8 mouse cellular contexts compared by ENCODE assay signal in genomic region chr10:77606855-77607254, GRCm38 (mm10). TPM values are rescaled to one million over a fixed set of nuclear protein-coding genes. Genes with fewer than 3 reads are reported as not detected.
DNase-seq lines count a peak whose midpoint lies in the region; ATAC-seq and TF ChIP-seq lines count a peak whose summit lies in the region.

No protein-coding gene starts in this region.

- ATAC-seq in hindbrain, embryonic 15.5 days (ENCODE audit: low FRiP score, low read depth) = peak; percentile 39
- peak; percentile 38 for ATAC-seq in midbrain, embryonic 12.5 days (ENCODE audit: low FRiP score, low read depth)

- peak overlapping the region; percentile 96 for H3K27ac ChIP-seq in left cerebral cortex, adult 2 months
- H3K27ac ChIP-seq in bone marrow macrophage, adult 2 months (ENCODE audit: insufficient read depth, low read depth, low read length) = peak overlapping the region; percentile 85
- H3K27ac ChIP-seq in hindbrain, embryonic 15.5 days (replicated peaks) = peak overlapping the region; percentile 96
- peak overlapping the region; percentile 94 for H3K27ac ChIP-seq in midbrain, embryonic 12.5 days (replicated peaks)

- peaks cover 18% of the 10 kb centered on the region for H3K36me3 ChIP-seq in hindbrain, embryonic 15.5 days
- H3K36me3 ChIP-seq in midbrain, embryonic 12.5 days = peaks cover 26% of the 10 kb centered on the region

- 43% methylated on average over 7 of the region's 7 CpGs for WGBS in hindbrain, embryonic 15.5 days
- WGBS in midbrain, embryonic 12.5 days = 50% methylated on average over 7 of the region's 7 CpGs

- H3K4me3 ChIP-seq in left cerebral cortex, adult 2 months = peak overlapping the region; percentile 94
- peak overlapping the region; percentile 87 for H3K4me3 ChIP-seq in bone marrow macrophage, adult 2 months (ENCODE audit: insufficient read depth, low read length)
- peak overlapping the region; percentile 86 for H3K4me3 ChIP-seq in hindbrain, embryonic 15.5 days
- peak overlapping the region; percentile 80 for H3K4me3 ChIP-seq in midbrain, embryonic 12.5 days

- peak overlapping the region; percentile 75 for H3K9ac ChIP-seq in hindbrain, embryonic 15.5 days
- H3K9ac ChIP-seq in midbrain, embryonic 12.5 days (replicated peaks) = peak overlapping the region; percentile 80

- H3K4me1 ChIP-seq in bone marrow macrophage, adult 2 months (ENCODE audit: control insufficient read depth, insufficient read depth, low read length) = peaks cover 14% of the 10 kb centered on the region
- H3K4me1 ChIP-seq in hindbrain, embryonic 15.5 days (replicated peaks) = peaks cover 30% of the 10 kb centered on the region
- peaks cover 22% of the 10 kb centered on the region for H3K4me1 ChIP-seq in midbrain, embryonic 12.5 days

- H3K4me2 ChIP-seq in hindbrain, embryonic 15.5 days = peak overlapping the region; percentile 94
- H3K4me2 ChIP-seq in midbrain, embryonic 12.5 days (replicated peaks) = peak overlapping the region; percentile 85

- no peaks in the 10 kb centered on the region for H3K9me3 ChIP-seq in hindbrain, embryonic 15.5 days
- H3K9me3 ChIP-seq in midbrain, embryonic 12.5 days = peaks cover 4% of the 10 kb centered on the region; the same call in 1 of the 2 replicates

- intact Hi-C loops in left cerebral cortex, adult 2 months (cut with DNase I) = loop anchor here (1.0 kb wide), 1 partner anchor 16 kb away; no protein-coding TSS in a partner anchor
- intact Hi-C loops in left cerebral cortex, postnatal 36 days (cut with DNase I) = no loop called here

- TF ChIP-seq POLR2A in bone marrow macrophage, adult 2 months (IDR thresholded peaks at IDR 0.05; ENCODE audit: borderline replicate concordance, low read depth, low read length) = no peak

- no peak for DNase-seq in left cerebral cortex, adult 2 months (ENCODE audit: extremely low spot score in 1 of 2, low spot score in 2 of 2)
- no peak for DNase-seq in left cerebral cortex, adult 11 months (ENCODE audit: low spot score)
- no peak for DNase-seq in retina, postnatal 1 day
- no peak for DNase-seq in urinary bladder, postnatal 10 days (ENCODE audit: low spot score)
- no peak for DNase-seq in left cerebral cortex, postnatal 36 days (ENCODE audit: low spot score in 2 of 2)

- no peaks in the 10 kb centered on the region for H3K27me3 ChIP-seq in hindbrain, embryonic 15.5 days
- H3K27me3 ChIP-seq in midbrain, embryonic 12.5 days = no peaks in the 10 kb centered on the region

- TF ChIP-seq CTCF in left cerebral cortex, adult 2 months (IDR thresholded peaks at IDR 0.05) = no peak
- no peak for TF ChIP-seq CTCF in bone marrow macrophage, adult 2 months (IDR thresholded peaks at IDR 0.05; ENCODE audit: low read depth, low read length)

RNA-seq across cellular contexts. Expression of gene Gm49325, which starts 0.9 kb away (rescaled TPM):
- 1 to 10 TPM; 2.0 to 5.3 TPM for total RNA-seq in left cerebral cortex, adult 2 months (2021)
- 40.9 and 41.8 TPM in 2 replicates for polyA plus RNA-seq in bone marrow macrophage, adult 2 months (2012; ENCODE audit: insufficient read depth, insufficient read length, missing spikeins)
- 2.9 TPM in 1 of 2 replicates, not detected in the other for polyA plus RNA-seq in hindbrain, embryonic 15.5 days (2015; fragmentation: Nextera tagmentation; extraction: Ambion mirVana)
- 7.7 and 19.3 TPM in 2 replicates for polyA plus RNA-seq in midbrain, embryonic 12.5 days (2016; fragmentation: Nextera tagmentation; extraction: Ambion mirVana)
- 10 to 100 TPM in 1 of 2 experiments, 1 to 10 TPM in 1; 9.8 to 18.2 TPM for total RNA-seq in left cerebral cortex, postnatal 36 days (2021)

RNA-seq across cellular contexts. Expression of gene Sumo3, which starts 1.0 kb away (rescaled TPM):
- 100 to 1,000 TPM; 142 to 156 TPM for total RNA-seq in left cerebral cortex, adult 2 months (2021)
- polyA plus RNA-seq in bone marrow macrophage, adult 2 months (2012; ENCODE audit: insufficient read depth, insufficient read length, missing spikeins) = 165 and 203 TPM in 2 replicates
- polyA plus RNA-seq in hindbrain, embryonic 15.5 days (2015; fragmentation: Nextera tagmentation; extraction: Ambion mirVana) = 282 and 283 TPM in 2 replicates
- 304 and 325 TPM in 2 replicates for polyA plus RNA-seq in midbrain, embryonic 12.5 days (2016; fragmentation: Nextera tagmentation; extraction: Ambion mirVana)
- 100 to 1,000 TPM; 140 to 168 TPM for total RNA-seq in left cerebral cortex, postnatal 36 days (2021)

RNA-seq across cellular contexts. Expression of gene Ube2g2, which starts 15.2 kb away (rescaled TPM):
- total RNA-seq in left cerebral cortex, adult 2 months (2021) = 10 to 100 TPM; 47.4 to 48.0 TPM
- 57.9 and 61.2 TPM in 2 replicates for polyA plus RNA-seq in bone marrow macrophage, adult 2 months (2012; ENCODE audit: insufficient read depth, insufficient read length, missing spikeins)
- polyA plus RNA-seq in hindbrain, embryonic 15.5 days (2015; fragmentation: Nextera tagmentation; extraction: Ambion mirVana) = 83.8 and 90.0 TPM in 2 replicates
- 83.6 and 84.2 TPM in 2 replicates for polyA plus RNA-seq in midbrain, embryonic 12.5 days (2016; fragmentation: Nextera tagmentation; extraction: Ambion mirVana)
- 10 to 100 TPM; 46.2 to 46.4 TPM for total RNA-seq in left cerebral cortex, postnatal 36 days (2021)

RNA-seq across cellular contexts. Expression of gene Pttg1ip, which starts 25.3 kb away (rescaled TPM):
- total RNA-seq in left cerebral cortex, adult 2 months (2021) = 10 to 100 TPM; 71.6 to 77.6 TPM
- polyA plus RNA-seq in bone marrow macrophage, adult 2 months (2012; ENCODE audit: insufficient read depth, insufficient read length, missing spikeins) = 98.5 and 102 TPM in 2 replicates
- polyA plus RNA-seq in hindbrain, embryonic 15.5 days (2015; fragmentation: Nextera tagmentation; extraction: Ambion mirVana) = 75.2 and 81.7 TPM in 2 replicates
- polyA plus RNA-seq in midbrain, embryonic 12.5 days (2016; fragmentation: Nextera tagmentation; extraction: Ambion mirVana) = 62.4 and 69.4 TPM in 2 replicates
- total RNA-seq in left cerebral cortex, postnatal 36 days (2021) = 10 to 100 TPM; 71.2 to 88.3 TPM
